Mouse (Mus musculus) mouse embryonic stem cell (cell line): ENCODE data around the gene Zbtb11.
"Not testable (repeated sequence)": the region's sequence is repeated elsewhere in the genome, so short reads cannot be mapped to it uniquely, and the experiment has no call there.

Experiments used
- in situ Hi-C, 2 experiments: fragments of 300-500 bp; cut with MboI; formaldehyde crosslinking; loops; 1 replicate in 1 of 2; 3 replicates in 1 of 2; pipeline ENCODE4 v1.14.3; 2019 to 2020; ENCODE audit warnings: low sequenced_read_pairs in 2 of 2, low pct_unique_long_range_greater_than_20kb in 1 of 2, mixed read lengths in 1 of 2; ENCODE audit not compliant: unreplicated experiment in 1 of 2

Gene Zbtb11

DNA sequence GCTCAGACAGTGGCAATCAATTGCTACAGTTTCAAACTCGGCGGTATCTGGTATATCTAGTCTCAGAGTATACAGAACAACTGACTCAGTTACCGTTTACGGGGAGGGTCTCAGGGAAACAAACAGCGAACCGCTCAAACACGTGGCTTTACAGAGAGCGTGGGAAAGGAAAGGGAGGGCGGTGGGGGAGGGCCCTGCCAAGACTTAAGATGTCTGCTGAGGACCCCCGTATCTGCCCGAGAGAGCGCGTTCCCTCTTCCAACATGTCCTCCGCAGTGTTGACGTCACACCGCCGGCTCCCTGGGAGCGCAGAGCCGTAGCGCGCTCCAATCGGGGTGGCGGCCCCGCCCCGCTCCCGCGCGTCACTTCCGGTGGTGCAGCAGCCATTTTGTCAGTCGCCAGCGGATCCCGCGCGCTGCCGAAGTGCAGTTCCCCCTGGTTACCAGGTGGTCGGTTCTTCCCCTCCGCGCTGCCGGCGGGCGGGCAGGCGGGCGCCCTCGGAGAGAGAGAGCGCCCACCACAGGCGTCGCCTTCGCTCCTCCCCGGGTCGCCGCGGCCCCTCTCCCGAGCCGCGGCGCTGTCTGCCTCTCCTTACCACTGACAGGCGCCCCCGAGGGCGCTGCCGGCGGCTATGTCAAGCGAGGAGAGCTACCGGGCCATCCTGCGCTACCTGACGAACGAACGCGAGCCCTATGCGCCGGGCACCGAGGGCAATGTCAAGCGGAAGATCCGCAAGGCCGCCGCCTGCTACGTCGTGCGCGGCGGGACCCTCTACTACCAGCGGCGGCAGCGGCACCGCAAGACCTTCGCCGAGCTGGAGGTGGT is at the start of gene Zbtb11:
TSS of gene Zbtb11 (plus strand) at position 453 of the 825 bp plus-strand sequence.
- in situ Hi-C loops, result no loop called here

DNA sequence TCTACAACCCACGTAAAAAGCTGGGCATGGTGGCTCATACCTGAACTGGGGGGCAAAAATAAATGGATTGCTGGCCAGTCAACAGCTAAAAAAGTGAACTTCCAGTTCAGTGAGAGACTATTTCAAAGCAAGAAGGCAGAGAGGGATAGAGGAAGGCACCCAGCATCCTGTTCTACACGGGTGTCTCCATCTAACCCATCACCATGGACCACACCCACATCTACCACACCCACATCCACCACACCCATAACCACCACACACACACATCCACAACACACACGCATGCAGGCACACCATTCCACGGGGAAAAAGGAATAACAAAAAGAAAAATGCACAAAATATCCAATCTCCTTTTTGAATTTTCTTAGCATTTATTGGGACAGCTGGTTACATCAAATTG is 49.7 kb upstream of the Zbtb11 start:
- in situ Hi-C loops, result no loop called here

DNA sequence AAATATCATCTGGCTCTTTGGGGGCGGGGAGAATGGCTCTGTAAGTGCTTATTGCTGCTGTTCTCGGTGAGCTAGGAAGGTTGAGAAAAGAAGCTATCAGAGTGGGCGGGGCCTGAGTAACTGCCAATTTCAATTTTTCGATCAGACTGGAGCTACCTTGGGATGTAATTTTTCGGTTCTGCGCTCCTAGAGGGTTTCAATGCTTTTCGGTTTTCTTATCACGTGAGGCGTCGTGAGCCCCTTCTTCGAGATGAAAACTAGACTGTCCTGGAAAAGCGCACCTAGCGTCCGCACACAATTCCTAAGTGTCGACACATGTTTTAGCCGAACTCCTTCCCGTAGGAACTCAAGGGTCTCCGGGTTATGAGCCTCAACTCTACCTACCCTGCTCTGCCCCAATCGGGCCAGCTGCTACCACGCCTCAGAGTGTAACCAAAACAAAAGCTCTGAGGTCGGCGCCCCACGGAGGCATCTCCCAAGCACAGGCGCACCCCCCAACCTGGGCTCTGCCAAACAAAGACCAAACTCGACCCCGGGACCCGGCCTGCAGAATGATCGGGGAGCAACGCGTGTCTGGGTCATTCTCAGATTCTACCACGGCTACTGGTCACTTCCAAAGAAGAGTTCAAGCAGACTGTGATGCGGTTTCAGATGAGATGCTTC is 39.9 kb upstream of the Zbtb11 start:
- in situ Hi-C loops, result loop anchor here in 1 of 2 experiments (25.0 kb wide), 1 partner anchor 953 kb away; the partner anchor contains the start of gene Tmem45a

DNA sequence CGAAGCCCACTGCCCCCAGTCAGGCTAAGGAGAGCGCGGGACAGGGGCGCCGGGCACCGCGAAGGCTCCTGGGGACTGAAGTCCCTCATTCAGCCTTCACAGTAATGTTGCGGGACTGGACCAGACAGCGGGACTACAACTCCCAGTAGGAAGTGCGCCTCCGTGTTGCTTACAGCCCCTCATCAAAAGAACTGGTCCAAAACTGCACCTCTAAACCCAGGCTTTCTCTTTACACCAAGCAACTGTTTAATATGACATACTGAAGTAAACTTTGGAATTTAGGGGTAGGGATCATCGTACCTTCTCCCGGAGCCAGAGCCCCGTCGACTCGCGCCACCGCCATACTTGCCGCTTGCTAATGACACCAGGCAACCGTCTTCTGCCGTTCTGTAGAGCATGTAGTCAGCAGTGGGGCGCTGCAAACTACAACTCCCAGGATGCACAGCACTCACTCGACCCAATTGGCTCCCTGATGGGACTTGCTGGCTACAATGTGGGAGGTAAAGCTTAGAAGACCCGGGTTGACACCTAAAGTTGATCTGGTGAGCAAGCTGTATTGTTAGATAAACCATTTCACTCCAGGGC is 39.1 kb upstream of the Zbtb11 start, which contains the start of gene Cep97:
TSS of gene Cep97 (minus strand) at position 403 of the 585 bp plus-strand sequence.
- in situ Hi-C loops, result loop anchor here in 1 of 2 experiments (25.0 kb wide), 1 partner anchor 953 kb away; the partner anchor contains the start of gene Tmem45a

DNA sequence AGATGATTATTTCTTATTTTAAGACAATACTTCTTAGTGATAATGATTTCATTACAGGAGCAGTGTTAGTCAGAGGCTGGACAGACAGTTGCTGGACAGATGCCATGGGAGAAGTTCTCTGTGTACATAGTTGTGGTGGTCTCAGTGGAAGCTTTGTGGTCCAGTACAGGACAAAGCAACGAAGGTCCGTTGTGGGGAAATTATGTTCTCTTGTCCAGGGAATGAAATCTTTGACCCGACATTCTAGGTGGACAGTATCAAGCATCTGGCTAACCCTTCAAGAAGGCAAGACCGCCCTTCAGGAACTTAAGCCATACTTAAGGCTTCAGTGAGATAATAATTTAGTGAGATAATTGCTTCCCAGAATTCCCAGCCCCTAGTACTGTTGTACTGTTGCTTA is 34.9 kb upstream of the Zbtb11 start:
- in situ Hi-C loops, result loop anchor here in 1 of 2 experiments (25.0 kb wide), 1 partner anchor 949 kb away; the partner anchor contains the start of gene Tmem45a

DNA sequence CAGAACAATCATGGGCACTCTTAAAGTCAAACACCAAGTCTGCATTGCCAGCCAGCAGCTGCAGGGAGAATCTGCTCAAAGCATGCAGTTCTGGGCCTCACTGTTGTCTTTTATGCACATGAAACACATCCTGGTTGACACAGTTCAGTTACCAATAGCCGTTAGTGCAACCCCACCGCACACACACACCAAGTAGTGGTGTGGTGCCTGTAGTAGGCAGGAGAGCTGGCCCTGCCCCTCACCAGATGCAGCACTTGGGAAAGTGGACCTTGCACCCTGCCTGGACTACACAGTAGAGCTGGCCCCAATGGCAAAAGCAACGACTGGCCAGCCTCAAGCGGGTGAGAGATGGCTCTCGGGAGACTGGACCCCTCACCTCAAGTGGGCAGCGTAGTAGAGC is 34.0 kb upstream of the Zbtb11 start:
- in situ Hi-C loops, result loop anchor here (10.0 to 25.0 kb wide), 2 partner anchors 195 to 948 kb away; partner anchors contain the start of gene Tmem45a (in 1 of the 2)

DNA sequence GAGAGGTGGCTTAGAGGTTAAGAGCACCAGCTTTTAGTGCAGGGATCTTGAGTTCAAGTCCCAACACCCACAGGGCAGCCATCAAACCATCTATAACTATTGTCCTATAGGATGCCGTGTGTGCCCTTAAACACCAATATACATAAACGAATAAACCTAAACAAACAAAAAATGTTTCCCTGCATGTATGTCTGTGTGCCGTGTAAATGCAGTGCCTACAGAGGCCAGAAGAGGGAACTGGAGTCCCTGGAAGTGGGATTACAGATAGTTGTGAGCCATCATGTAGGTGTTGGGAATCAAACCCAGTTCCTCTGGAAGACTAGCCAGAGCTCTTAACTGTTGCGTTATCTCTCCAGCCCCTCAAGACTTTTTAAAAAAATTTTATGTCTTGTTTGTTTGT is 32.9 kb upstream of the Zbtb11 start:
- in situ Hi-C loops, result loop anchor here (10.0 to 25.0 kb wide), 2 partner anchors 194 to 947 kb away; partner anchors contain the start of gene Tmem45a (in 1 of the 2)

DNA sequence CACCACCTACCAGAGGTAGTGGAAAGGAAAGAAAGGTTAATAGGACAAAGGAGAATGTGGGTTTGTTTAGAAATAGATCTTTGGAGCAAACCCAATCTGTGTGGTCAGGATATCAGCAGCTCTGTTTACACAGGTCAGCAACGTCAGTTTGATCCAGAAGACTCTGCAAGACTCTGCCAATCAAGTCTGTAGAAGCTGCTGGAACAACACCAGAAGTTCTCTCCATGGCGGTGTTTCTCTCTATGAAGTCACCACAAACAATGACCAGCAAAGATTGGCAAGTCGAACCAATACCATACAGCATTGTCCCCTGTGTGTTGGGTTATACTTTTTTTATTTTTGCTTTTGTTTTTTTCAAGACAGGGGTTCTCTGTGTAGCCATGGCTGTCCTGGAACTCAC is 26.4 kb upstream of the Zbtb11 start:
- in situ Hi-C loops, result loop anchor here (10.0 to 25.0 kb wide), 2 partner anchors 188 to 940 kb away; partner anchors contain the start of gene Tmem45a (in 1 of the 2)

DNA sequence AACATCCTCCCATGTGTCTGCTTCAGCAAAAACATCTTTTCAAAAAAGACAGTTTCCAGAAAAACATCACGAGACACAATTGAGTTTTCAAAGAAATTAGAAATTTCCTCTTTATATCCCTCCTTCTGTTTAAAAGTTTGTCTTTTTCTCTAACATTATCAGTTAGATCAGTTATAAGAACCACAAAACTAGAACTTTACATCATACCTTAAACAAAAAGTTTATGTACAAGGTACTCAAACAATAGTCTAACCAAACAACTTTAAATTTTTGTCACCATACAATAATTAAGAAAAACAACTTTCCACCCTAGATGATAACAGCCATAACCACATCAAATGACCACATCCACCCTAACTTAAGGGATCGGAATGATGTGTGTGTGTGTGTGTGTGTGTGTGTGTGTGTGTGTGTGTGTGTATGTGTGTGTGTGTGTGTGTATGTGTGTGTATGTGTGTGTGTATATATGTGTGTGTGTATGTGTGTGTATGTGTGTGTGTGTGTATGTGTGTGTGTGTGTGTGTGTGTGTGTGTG is 25.7 kb upstream of the Zbtb11 start:
- in situ Hi-C loops, result loop anchor here (10.0 to 25.0 kb wide), 2 partner anchors 187 to 939 kb away; partner anchors contain the start of gene Tmem45a (in 1 of the 2)

DNA sequence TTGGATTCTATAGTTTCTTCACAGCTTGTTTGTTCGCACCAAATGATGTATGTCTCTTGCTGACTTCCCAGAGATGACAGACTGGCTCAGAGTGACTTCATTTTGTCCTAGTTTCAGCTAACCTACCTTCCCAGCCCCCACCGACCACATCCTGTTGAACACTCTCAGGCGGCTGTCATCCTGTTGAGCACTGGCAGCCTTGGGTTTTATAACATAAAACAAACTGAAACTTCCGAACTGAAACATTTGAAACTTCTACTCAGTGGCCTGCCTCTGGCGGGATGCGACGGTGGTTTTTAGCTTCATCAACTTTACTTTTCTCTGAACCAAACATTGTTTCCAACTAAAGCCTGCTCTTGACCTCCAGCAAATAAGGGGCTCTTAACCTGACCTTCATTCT is 24.7 kb upstream of the Zbtb11 start:
- in situ Hi-C loops, result loop anchor here (10.0 to 25.0 kb wide), 2 partner anchors 186 to 938 kb away; partner anchors contain the start of gene Tmem45a (in 1 of the 2)

DNA sequence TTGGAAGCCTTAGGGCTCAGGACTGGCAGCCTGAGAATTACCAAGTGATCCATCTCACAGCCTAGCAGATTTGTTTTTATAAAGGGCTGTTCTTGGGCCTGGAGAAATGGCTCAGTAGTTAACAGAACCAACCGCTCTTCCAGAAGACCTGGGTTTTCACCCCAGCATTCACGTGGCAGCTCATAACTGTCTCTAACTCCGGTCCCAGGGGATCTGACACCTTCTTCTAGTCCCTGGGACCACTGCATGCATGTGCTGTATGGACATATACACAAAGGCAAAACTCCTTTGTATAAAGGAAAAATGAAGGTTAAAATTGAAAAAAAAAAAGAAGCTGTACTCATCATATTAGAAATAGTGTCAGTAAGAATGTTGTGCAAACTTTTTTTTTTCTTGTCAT is 23.2 kb upstream of the Zbtb11 start:
- in situ Hi-C loops, result loop anchor here in 1 of 2 experiments (10.0 kb wide), 1 partner anchor 114 kb away; no protein-coding TSS in a partner anchor

DNA sequence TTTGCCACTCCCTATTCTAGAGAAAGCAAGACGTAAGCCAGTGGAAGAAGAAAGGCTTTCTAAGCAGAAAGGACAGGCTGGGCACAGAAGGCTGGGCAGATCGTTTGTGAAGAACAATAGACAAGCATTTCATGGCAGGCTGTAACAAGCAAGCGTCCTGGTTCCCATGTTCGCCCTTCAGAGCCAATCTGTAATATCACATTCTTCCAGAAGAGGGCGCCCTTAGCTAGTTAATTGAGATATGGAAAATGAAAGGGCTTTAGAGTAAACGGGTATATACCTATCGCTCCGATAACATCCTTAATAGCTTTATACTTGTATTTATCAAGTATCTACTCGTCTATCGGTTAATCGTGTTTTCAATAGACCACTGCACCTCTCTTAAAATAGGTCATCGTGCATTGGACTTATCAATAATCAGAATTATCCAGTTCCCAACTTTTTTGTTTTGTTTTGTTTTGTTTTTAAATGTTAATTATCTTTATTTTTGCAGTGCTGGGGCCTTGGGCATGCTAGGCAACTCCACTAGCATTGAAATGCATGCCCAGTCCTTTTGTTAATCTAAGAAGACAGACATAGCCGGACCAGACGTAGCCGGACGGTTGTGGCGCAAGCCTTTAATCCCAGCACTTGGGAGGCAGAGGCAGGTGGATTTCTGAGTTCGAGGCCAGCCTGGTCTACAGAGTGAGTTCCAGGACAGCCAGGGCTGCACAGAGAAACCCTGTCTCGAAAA is 22.6 kb upstream of the Zbtb11 start:
- in situ Hi-C loops, result loop anchor here in 1 of 2 experiments (10.0 kb wide), 1 partner anchor 114 kb away; no protein-coding TSS in a partner anchor

DNA sequence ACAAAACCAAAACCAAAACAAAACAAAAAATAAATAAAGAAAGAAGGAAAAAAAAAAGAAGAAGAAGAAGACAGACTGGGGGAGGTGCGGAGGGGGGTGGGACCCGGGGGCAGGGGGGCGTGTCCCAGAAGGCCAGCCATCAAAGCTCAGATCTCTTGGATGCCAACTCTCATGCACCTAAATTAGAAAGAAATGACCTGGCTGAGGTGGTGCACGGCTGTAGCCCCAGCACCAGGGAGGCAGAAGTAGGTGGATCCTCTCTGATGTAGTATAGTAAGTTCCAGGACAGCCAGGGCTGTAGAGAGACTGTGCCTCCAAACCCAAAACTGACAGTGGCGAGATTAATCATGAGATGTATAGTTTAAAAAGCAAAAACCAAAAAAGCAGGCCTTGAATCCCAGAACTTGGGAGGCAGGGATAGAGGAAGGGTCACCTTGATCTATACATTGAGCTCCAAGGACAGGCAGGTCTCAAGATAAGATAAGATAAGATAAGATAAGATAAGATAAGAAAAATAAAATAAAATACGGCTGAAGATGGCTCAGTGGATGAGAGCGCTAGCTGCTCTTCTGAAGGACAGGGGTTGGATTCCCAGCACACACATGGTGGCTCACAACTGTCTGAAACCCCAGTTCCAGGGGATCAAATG is 21.9 kb upstream of the Zbtb11 start:
- in situ Hi-C loops, result loop anchor here in 1 of 2 experiments (10.0 kb wide), 1 partner anchor 113 kb away; no protein-coding TSS in a partner anchor

DNA sequence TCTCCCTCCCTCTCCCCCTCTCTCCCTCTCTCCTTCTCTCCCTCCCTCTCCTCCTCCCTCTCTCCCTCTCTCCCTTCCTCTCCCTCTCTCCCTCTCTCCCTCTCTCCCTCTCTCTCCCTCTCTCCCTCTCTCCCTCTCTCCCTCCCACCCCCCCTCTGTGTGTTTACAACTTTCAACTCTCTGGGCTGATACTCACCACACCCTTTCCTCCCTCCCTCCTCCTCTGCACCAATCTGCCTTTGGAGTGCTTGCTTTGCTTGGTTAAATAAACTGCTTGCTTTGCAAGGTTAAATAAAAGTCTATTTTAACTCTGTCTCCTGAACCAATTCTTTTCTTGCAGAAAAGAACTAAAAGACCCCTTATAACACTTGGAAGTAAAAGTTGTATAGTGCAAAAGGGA is 20.9 kb upstream of the Zbtb11 start:
- in situ Hi-C loops, result loop anchor here in 1 of 2 experiments (10.0 kb wide), 1 partner anchor 112 kb away; no protein-coding TSS in a partner anchor

DNA sequence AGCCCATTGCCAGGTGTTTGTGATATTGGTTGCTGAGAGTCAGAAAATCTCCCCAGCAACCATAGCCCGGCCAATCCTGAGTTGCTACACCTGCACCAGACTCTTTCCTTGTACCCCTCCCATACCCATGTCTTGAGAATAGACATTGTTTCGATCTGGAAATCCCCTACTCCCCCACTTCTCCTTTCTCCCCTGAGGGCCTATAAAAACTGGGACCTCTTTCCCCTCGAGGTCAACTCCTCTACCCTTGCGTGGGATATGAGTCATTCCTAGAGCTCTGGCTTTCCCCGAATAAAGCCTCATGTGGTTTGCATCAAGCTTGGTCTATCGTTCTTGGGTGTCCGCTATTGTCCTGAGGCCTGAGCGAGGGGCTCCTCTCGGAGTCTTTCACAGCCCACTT is 19.5 kb upstream of the Zbtb11 start:
- in situ Hi-C loops, result loop anchor here in 1 of 2 experiments (10.0 kb wide), 1 partner anchor 111 kb away; no protein-coding TSS in a partner anchor

DNA sequence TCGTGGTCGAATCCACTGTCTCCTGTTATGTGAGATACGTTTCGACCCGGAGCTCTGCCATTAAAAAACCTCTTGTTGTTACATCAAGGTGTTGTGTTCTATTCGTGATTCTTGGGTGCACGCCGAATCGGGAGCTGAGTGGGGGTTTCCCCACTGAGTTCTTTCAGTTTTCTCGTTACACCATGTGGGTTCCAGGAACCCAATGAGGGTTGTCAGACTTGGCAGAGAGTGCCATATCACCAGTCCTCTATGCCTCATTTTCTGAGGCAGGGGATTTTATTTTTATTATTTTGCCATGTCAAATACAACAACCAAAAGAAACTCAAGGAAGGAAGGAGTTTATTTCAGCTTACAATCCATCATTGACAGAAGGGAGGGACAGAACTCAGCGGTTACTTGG is 10.6 kb upstream of the Zbtb11 start:
- in situ Hi-C loops, result not testable (repeated sequence)
